Mouse (Mus musculus): ENCODE data around the gene Tln1.

GRCm38 (mm10) chr4:43536031-43536430 is 26.5 kb downstream of the Tln1 start:
- no peak for TF ChIP-seq CTCF (IDR thresholded peaks at IDR 0.05; ENCODE audit: insufficient read depth, low read length)
- TF ChIP-seq POLR2A (IDR thresholded peaks at IDR 0.05; ENCODE audit: borderline replicate concordance, extremely low read depth, low read depth, low read length): no peak
